Mouse (Mus musculus): Measurements from ENCODE around the gene Tmem80.

Gene Tmem80

DNA sequence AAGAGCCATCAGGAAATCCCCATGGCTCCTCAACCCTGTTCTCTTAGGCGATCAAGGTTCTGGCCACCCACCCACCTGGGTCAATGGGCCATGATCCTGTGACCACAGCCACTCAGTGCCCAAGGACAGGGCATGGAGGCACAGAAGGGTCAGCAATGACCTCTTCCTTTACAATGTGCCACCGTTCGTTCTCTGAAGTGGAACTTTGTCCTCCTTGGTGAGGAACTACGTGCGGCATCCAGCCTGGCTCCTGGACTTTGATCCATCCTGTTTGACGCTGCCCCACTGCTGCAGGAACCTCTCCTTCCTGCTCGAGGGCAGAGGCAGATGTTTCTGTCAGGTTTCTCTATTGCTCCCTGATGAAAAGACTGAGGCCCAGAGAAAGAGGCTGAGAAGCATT lies 16.2 kb downstream of the Tmem80 start:
- in situ Hi-C loops (cut with MboI; ENCODE audit: low pct_unique_long_range_greater_than_20kb in 1 of 2, low sequenced_read_pairs in 2 of 2, unreplicated experiment in 1 of 2), result no loop called here

DNA sequence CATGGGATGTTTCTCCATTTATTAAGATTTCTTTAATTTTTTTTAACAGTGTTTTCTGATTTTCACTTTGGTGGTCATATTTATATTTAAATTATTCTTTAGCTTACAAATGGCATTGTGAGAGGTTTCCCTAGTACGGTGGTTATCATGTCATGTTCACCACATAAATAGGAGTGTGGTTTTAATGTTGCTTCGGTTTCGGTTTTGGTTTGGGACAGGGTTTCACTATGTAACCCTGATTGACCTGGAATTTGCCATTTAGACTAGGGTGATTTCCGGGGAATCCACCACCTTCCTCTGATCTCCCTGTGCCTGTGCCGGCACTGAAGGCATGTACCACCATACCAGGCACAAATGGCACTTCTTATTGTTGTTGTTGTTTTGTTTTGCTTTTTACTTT lies 17.2 kb downstream of the Tmem80 start:
- in situ Hi-C loops (cut with MboI; ENCODE audit: low pct_unique_long_range_greater_than_20kb in 1 of 2, low sequenced_read_pairs in 2 of 2, unreplicated experiment in 1 of 2), result no loop called here

DNA sequence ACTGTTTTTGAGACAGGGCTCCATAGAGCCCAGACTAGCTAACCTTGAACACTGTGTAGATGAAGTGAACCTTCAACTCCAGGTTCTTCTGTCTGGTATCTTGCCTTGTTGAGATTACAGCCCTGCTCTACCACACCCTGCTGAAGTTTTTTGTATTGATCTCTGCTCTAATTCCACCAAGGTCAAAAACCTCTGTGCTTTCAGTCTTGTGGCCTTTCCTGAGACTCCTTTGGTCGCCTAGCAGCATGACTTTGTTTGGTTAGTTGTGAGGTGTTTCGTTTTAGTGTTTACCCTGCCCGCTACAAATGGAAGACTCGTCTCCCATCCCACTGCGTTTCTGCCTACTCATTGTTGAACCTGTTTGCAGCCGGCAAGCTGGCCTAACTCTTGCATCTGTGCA lies 23.5 kb downstream of the Tmem80 start:
- in situ Hi-C loops (cut with MboI; ENCODE audit: low pct_unique_long_range_greater_than_20kb in 1 of 2, low sequenced_read_pairs in 2 of 2, unreplicated experiment in 1 of 2), result no loop called here

DNA sequence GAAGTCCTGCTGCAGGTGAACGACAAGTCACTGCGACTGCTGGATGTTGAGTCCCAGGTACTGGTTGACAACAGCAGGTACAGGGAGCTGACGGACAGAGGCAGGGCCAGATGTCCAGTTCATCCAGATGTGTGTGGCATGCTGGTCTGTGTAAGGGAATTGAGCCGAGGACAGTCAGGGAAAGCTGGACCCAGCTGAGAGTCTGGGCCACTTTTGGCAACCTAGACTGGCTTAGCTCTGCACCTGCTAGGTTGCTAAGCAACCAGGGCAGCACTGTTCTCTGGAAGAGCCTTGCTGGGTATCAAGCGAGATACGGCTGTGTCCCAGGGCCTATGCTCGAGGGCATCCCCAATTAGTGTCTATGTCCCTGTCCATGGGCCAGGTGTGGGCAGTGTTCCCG lies 27.5 kb downstream of the Tmem80 start:
- in situ Hi-C loops (cut with MboI; ENCODE audit: low pct_unique_long_range_greater_than_20kb in 1 of 2, low sequenced_read_pairs in 2 of 2, unreplicated experiment in 1 of 2), result no loop called here

DNA sequence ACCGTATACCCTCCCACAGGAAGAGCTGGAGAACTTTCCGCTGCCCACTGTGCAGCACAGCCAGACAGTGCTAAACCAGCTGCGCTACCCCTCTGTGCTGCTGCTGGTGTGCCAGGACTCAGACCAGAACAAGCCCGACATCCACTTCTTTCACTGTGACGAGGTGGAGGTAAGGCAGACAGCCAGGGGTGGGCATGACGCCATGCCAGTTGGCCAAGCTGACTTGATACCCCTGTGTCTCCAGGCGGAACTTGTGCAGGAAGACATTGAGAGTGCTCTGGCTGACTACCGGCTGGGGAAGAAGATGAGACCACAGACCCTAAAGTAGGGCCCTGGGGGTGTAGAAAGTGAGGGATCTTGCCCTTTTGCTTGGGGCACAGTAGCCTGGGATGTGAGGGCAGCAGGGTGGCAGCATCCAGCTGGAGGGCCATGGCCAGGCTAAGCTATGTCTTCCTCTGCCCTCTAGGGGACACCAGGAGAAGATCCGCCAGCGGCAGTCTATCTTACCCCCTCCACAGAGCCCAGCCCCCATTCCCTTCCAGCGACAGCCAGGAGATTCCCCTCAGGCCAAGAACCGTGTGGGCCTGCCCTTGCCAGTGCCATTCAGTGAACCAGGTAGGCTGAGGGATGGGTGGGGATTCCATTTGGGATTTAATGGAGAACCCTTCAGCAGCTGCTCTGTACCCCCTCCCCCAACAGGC lies 28.2 kb downstream of the Tmem80 start:
- in situ Hi-C loops (cut with MboI; ENCODE audit: low pct_unique_long_range_greater_than_20kb in 1 of 2, low sequenced_read_pairs in 2 of 2, unreplicated experiment in 1 of 2), result no loop called here

DNA sequence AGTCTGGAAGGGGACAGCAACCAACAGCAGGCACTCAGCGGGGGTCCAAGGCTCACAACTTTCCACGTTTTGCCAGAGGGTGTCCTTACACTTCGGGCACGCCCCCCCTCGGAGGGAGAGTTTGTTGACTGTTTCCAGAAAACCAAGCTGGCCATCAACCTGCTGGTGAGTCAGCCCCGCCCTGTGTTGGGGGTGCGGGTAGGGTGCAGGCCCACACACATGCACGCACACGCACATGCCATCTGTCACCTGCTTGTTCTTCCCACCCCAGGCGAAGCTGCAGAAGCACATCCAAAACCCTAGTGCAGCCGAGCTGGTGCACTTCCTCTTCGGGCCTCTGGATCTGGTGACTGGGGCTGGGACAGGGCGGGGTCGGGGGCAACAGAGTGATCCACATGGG lies 29.4 kb downstream of the Tmem80 start:
- in situ Hi-C loops (cut with MboI; ENCODE audit: low pct_unique_long_range_greater_than_20kb in 1 of 2, low sequenced_read_pairs in 2 of 2, unreplicated experiment in 1 of 2), result no loop called here

DNA sequence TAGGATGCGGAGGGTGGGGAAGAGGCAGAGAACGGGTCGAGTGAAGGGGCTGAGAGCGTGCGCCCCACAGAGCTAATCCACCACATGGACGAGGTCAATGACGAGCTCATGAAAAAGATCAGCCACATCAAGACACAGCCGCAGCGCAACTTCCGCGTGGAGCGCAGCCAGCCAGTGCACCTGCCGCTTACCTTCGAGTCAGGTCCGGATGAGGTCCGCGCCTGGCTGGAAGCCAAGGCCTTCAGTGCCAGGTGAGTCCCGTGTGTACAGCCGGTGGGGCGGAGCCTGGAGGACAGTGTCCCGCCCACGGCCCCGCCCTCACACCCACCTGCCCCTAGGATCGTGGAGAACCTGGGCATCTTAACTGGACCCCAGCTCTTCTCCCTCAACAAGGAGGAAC lies 34.0 kb downstream of the Tmem80 start:
- in situ Hi-C loops (cut with MboI; ENCODE audit: low pct_unique_long_range_greater_than_20kb in 1 of 2, low sequenced_read_pairs in 2 of 2, unreplicated experiment in 1 of 2), result no loop called here

DNA sequence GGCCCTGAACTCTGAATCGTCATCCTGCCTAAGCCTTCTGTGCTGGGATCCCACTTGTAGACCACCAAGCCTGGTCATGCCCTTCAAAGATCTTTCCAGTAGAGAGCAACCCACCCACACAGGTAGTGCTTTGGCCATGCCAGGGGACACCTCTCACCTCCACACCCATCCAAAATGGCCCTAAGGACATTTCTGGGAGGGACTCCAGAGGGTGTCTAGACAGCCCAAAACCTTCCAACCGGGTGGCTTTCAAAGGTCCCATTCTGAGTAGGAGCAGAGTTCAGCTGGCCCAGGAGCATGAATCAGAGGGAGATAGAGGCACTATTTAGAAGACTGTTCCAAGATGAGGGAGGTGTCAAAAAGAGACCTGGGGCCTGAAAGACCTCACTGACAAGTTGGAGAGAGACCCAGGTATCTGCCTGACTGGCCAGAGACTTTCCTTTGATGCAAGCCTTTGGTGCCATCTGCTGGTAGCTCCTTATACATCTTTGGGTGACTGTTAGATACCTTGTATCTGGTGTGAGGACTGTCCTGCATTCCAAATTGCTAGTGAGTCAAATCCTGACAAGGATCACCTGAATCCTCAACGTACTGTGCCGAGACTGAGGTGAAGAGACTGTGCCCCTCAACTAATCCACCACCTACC lies 35.7 kb downstream of the Tmem80 start:
- in situ Hi-C loops (cut with MboI; ENCODE audit: low pct_unique_long_range_greater_than_20kb in 1 of 2, low sequenced_read_pairs in 2 of 2, unreplicated experiment in 1 of 2), result no loop called here

DNA sequence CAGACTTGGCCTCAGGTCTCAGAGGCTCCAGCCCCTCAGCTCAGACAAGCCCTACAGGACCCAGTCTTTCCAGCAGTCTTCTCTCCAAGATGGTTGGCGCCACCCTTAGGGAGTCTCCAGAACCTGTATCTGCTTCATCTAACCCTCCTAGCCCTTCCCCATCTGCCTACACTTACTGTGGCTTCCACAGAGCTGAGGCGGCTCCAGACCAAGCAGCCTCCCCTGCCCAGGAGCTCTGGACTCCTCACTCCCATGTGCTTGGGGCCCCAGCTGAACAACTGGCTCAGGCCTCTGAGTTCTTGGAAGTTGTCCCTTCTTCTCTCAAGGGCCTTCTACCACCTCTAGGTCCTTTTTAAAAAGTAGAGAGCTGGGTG lies 36.2 kb downstream of the Tmem80 start:
- in situ Hi-C loops (cut with MboI; ENCODE audit: low pct_unique_long_range_greater_than_20kb in 1 of 2, low sequenced_read_pairs in 2 of 2, unreplicated experiment in 1 of 2), result no loop called here

DNA sequence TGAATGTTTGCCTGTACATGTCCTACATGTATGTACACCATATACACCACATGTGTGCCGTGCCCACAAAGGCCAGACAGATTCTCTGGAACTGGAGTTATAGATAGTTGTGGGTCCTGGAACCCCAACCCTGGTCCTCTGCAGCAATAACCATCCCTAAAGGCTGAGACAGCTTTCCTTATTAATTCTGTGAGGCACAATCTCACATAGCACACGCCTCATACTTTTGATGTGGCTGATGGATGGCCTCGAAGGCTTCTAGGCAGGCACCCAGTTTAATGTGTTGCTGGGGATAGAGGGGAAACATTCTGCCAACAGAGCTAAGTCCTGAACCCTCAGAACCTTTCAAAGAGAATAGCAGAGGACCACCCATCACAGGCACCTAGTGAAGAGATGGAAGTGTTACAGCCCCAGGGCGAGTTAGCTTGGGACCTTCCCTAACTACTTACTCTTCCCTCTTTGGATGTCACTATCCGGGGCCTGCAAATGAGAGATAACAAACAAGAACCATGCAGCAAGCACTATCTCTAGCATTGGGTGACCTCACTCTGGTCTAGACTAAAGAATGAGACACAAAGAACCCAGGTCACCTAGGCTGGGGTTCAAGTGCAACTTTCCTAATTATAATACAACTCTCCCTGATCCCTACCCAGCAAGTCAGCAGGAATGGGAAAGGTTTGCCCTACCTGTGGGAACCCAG lies 37.0 kb downstream of the Tmem80 start:
- in situ Hi-C loops (cut with MboI; ENCODE audit: low pct_unique_long_range_greater_than_20kb in 1 of 2, low sequenced_read_pairs in 2 of 2, unreplicated experiment in 1 of 2), result no loop called here

DNA sequence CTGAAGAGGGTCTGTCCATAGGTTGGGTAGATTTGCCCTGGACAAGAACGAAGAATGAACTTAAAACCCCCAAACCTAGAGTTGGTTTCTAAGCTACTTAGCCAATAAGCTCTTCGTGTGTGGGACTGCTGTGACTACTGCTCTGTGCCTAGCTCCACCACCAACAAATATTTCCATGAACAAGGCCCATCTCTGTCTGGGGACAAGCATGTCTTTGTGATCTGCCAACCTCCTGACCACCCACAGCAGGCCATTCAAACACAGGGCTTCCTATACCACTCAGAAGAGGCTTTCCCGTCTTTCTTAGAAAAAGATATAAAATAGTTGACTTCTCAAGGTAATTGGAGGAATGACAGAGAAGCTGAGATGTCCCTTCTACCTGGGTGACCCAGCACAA lies 37.5 kb downstream of the Tmem80 start:
- in situ Hi-C loops (cut with MboI; ENCODE audit: low pct_unique_long_range_greater_than_20kb in 1 of 2, low sequenced_read_pairs in 2 of 2, unreplicated experiment in 1 of 2), result no loop called here

DNA sequence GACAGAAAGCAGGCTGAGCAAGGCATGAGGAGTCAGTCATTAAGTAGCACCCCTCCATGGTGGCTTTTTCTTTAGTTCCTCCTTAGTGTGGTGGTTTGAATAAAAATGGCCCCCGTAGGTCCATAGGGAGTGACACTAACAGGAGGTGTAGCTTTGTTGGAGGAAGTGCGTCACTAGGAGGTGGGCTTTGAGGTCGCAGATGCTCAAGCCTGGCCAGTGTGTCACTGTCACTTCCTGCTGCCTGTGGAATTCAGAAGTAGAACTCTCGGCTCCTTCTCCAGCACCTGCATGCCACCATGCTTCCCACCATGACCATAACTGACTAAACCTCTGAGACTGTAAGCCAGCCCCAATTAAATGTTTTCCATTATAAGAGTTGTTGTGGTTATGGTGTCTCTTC lies 39.8 kb downstream of the Tmem80 start:
- in situ Hi-C loops (cut with MboI; ENCODE audit: low pct_unique_long_range_greater_than_20kb in 1 of 2, low sequenced_read_pairs in 2 of 2, unreplicated experiment in 1 of 2), result no loop called here

DNA sequence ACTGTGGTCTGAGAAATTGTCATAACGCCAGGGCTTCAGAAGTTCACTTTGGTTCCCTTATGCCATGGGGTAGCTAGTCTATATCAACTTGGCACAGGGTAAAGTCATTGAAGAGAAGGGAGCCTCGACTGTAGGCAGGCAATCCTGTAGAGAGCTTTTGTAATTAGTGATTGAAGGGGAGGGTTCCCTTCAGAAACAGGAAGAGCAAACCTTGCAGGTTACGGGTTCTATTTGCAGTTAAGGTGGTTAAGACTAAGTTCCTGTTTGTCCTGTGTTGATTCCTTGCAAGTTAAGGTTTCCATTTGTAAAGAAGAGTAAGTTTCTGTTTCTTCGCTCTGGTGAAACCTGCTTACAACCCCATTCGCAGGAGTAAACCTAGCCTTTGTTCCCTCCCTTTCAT lies 42.4 kb downstream of the Tmem80 start:
- in situ Hi-C loops (cut with MboI; ENCODE audit: low pct_unique_long_range_greater_than_20kb in 1 of 2, low sequenced_read_pairs in 2 of 2, unreplicated experiment in 1 of 2), result no loop called here

DNA sequence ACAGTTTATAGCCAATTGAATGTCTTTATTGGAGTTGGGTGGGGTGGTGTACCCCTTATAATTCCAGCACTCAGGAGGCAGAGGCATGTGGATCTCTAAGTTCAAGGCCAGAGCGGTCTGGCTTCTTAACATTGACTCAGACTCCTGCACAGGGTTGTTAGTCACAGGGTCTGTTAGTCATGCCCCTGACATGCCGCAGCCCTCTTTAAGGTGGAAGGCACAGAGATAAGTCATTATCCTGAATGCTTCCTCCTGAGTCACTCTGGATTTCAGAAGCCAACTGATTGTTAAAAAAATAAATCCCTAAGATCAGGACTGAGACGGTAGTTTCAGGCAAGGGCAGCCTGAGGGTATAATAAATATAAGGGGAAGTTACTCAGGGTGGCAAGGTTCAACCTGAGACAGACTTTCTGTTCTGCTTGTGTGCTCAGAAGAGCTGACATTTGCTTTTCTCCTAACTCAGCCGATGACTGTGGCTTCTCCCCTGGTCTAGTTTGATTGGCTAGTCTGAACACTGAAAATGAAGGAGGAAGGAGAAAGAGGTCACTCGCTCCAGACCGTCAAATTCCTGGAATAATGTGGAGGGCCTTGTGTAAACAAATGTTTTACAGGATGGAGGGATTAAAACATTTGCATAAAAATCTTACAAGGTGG lies 44.5 kb downstream of the Tmem80 start:
- in situ Hi-C loops (cut with MboI; ENCODE audit: low pct_unique_long_range_greater_than_20kb in 1 of 2, low sequenced_read_pairs in 2 of 2, unreplicated experiment in 1 of 2), result no loop called here

DNA sequence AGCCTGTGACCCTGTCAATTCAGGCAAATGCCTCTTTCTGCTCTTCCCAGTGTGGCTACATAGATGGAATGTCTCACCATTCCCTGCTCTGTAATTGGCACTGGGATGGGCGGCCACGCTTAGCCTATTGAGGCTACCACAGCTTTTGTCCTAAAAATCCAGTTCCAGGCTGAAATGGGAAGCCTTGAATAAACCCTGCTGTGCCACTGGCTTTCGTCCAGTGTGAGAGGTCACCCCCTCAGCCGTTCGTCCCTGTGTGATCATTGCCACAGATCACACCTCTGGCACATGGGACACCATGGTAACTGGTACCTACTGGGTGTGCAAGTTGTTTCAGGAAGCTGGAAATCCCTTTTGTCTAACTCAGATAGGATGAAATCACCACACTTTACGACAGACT lies 46.1 kb downstream of the Tmem80 start:
- in situ Hi-C loops (cut with MboI; ENCODE audit: low pct_unique_long_range_greater_than_20kb in 1 of 2, low sequenced_read_pairs in 2 of 2, unreplicated experiment in 1 of 2), result no loop called here

DNA sequence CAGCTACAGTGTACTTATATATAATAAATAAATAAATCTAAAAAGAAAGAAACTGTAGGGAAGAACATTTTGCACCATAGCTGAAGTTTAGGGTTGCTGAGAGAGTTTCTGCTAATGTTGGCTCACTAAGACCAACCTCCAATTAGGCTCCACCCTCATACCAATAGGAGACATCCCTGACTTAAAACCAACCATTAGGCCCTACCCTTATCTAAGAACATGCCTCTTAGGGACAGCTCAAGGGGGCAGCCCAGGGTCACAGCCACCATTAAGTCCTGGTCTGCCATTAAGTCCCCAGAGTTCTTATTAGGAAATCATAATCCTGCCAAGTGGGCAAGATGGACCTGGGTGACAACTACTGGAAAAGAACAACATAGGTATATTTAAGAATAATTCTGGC lies 46.9 kb downstream of the Tmem80 start:
- in situ Hi-C loops (cut with MboI; ENCODE audit: low pct_unique_long_range_greater_than_20kb in 1 of 2, low sequenced_read_pairs in 2 of 2, unreplicated experiment in 1 of 2), result no loop called here

DNA sequence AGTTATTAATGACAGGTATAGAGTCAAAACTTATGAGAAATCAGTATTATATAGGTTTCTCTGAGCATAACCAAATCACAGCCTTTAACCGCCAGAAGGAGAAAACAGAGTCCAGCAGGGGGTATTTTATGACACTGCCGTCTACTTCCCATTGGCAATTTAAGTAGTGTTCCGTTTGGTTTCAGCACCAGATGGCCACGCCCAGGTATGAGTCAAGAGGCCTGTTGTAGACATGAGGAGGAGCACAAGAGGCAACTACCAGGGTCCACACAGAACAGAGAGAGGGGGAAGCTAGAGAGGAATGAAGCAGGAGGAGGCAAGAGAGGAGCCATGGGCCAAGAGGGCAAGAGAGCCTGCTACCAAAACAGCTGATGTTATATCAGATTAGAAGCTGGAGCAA lies 52.0 kb downstream of the Tmem80 start:
- in situ Hi-C loops (cut with MboI; ENCODE audit: low pct_unique_long_range_greater_than_20kb in 1 of 2, low sequenced_read_pairs in 2 of 2, unreplicated experiment in 1 of 2), result no loop called here

DNA sequence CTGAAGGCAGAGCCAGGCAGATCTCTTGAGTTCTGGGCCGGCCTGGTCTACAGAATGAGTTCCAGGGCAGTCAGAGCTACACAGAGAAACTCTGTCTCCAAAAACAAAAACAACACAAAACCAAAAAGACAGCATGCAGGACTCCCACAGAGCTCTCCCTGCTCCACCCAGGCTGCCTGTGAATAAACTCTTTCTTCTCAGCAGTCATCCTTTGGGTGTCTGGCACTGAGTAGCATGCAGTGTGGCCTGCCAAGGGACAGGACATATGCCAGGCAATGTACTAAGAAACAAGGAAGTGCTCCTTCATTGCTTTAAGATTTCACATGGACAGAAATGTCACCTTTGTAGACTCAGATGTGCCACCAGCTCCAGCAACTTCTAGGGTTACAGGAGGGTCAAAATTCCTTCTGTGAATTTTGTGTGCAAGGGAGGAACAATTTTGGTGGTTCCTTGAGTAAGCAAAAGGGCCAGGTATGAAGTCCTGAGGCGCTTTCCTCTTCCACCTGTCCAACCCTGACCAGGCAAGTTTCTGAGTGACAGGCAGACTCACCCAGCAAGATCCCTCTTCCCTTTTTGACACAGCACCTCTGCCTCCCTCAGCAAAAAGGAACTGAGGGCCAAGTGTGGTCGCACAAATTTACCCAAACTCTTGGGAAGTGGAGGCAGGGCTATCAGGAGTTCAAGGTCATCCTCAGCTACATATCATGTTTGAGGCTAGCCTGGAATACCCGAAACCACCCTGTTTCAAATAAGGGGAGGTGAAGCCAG lies 53.7 kb downstream of the Tmem80 start:
- in situ Hi-C loops (cut with MboI; ENCODE audit: low pct_unique_long_range_greater_than_20kb in 1 of 2, low sequenced_read_pairs in 2 of 2, unreplicated experiment in 1 of 2), result no loop called here
